8 mouse cellular contexts compared by ENCODE assay signal in the genomic region with DNA sequence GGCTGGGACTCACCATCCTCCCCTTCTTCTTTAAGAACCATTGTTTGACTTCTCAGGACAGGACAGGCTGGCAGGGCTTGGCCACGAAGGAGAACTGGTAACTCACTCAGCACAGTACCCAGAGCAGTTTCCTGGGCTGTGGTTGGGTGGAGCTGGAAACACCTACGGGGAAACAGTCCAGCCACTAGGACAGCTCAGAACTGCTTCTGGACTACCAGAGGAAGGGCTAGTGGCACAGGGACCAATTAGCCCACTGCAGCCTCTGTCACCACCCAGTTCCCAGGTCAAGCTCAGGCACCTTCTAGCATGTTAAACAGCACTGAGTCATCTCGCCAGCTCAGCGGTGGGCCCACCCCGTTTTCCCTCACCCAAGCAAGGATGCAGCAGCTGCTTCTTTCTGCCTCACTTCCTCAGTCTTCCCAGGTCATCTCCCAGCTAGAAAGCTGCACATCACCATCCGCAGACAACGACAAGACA. TPM values are rescaled to one million over a fixed set of nuclear protein-coding genes. Genes with fewer than 3 reads are reported as not detected.
DNase-seq lines count a peak whose midpoint lies in the region; ATAC-seq lines count a peak whose summit lies in the region.

No protein-coding gene starts in this region.

- no peak overlapping the region for H3K4me2 ChIP-seq in kidney, embryonic 15.5 days
- H3K4me2 ChIP-seq in kidney, embryonic 16.5 days (replicated peaks; ENCODE audit: low read depth, low read length) = no peak overlapping the region
- no peak overlapping the region for H3K4me2 ChIP-seq in forebrain, embryonic 15.5 days (replicated peaks)

- 0 out of 2 replicates have a peak, but pooled peaks have one; percentile 31 for ATAC-seq in kidney, embryonic 15.5 days (replicated peaks; ENCODE audit: low FRiP score)
- no peak for ATAC-seq in kidney, embryonic 16.5 days (ENCODE audit: low FRiP score, low TSS enrichment)
- peak; percentile 21 for ATAC-seq in CD4-positive, CD25-positive, alpha-beta regulatory T cell, adult 4 months
- no peak for ATAC-seq in forebrain, embryonic 15.5 days (replicated peaks)
- ATAC-seq in megakaryocyte, adult 5-6 weeks (ENCODE audit: poor library complexity, severe bottlenecking) = peak; percentile 66
- ATAC-seq in erythroblast, adult 5-6 weeks (replicated peaks; ENCODE audit: low FRiP score, poor library complexity, severe bottlenecking) = no peak

- intact Hi-C loops in gastrocnemius, postnatal 14 days (cut with DNase I; ENCODE audit: low total_unique reads) = no loop called here

- H3K4me3 ChIP-seq in kidney, embryonic 15.5 days (replicated peaks) = no peak overlapping the region
- H3K4me3 ChIP-seq in kidney, embryonic 16.5 days (ENCODE audit: low read length) = no peak overlapping the region
- H3K4me3 ChIP-seq in forebrain, embryonic 15.5 days = no peak overlapping the region

- H3K9me3 ChIP-seq in kidney, embryonic 15.5 days (replicated peaks) = no peaks in the 10 kb centered on the region
- no peaks in the 10 kb centered on the region for H3K9me3 ChIP-seq in kidney, embryonic 16.5 days (ENCODE audit: low read length)
- H3K9me3 ChIP-seq in forebrain, embryonic 15.5 days = no peaks in the 10 kb centered on the region

- no peak overlapping the region for H3K9ac ChIP-seq in kidney, embryonic 15.5 days
- no peak overlapping the region for H3K9ac ChIP-seq in kidney, embryonic 16.5 days (replicated peaks; ENCODE audit: low read length)
- H3K9ac ChIP-seq in forebrain, embryonic 15.5 days (replicated peaks) = no peak overlapping the region

- DNase-seq in gastrocnemius, postnatal 14 days = no peak
- DNase-seq in thymus, adult 18-20 months = no peak

- H3K4me1 ChIP-seq in kidney, embryonic 15.5 days = peaks cover 59% of the 10 kb centered on the region
- peaks cover 47% of the 10 kb centered on the region for H3K4me1 ChIP-seq in kidney, embryonic 16.5 days (ENCODE audit: insufficient read depth, low read length)
- H3K4me1 ChIP-seq in forebrain, embryonic 15.5 days = peaks cover 50% of the 10 kb centered on the region

- WGBS in kidney, embryonic 15.5 days = 55% methylated on average over 7 of the region's 7 CpGs
- 46% methylated on average over 7 of the region's 7 CpGs for WGBS in kidney, embryonic 16.5 days
- WGBS in forebrain, embryonic 15.5 days = 72% methylated on average over 7 of the region's 7 CpGs

- peak overlapping the region; percentile 69 for H3K27ac ChIP-seq in kidney, embryonic 15.5 days
- H3K27ac ChIP-seq in kidney, embryonic 16.5 days (ENCODE audit: low read length) = no peak overlapping the region
- peak overlapping the region; percentile 71; the same call in 1 of the 2 replicates for H3K27ac ChIP-seq in forebrain, embryonic 15.5 days (replicated peaks)

- H3K36me3 ChIP-seq in kidney, embryonic 15.5 days = no peaks in the 10 kb centered on the region
- H3K36me3 ChIP-seq in kidney, embryonic 16.5 days (ENCODE audit: insufficient read depth, low read length) = no peaks in the 10 kb centered on the region
- H3K36me3 ChIP-seq in forebrain, embryonic 15.5 days = no peaks in the 10 kb centered on the region

- no peaks in the 10 kb centered on the region for H3K27me3 ChIP-seq in kidney, embryonic 15.5 days
- H3K27me3 ChIP-seq in kidney, embryonic 16.5 days (ENCODE audit: insufficient read depth, low read length) = no peaks in the 10 kb centered on the region
- no peaks in the 10 kb centered on the region for H3K27me3 ChIP-seq in forebrain, embryonic 15.5 days

RNA-seq across cellular contexts. Expression of a gene that starts 35.7 kb away (rescaled TPM):
- 16.4 and 16.5 TPM in 2 replicates for polyA plus RNA-seq in kidney, embryonic 15.5 days (2015; fragmentation: Nextera tagmentation; extraction: Ambion mirVana)
- 17.9 and 18.2 TPM in 2 replicates for polyA plus RNA-seq in kidney, embryonic 16.5 days (2015; fragmentation: Nextera tagmentation; extraction: Ambion mirVana)
- polyA plus RNA-seq in CD4-positive, CD25-positive, alpha-beta regulatory T cell, adult 4 months (2017; shearing (Covaris generic)) = 10 to 100 TPM; 34.7 to 59.5 TPM
- 32.3 and 34.6 TPM in 2 replicates for polyA plus RNA-seq in forebrain, embryonic 15.5 days (2015; fragmentation: Nextera tagmentation; extraction: Ambion mirVana)
- total RNA-seq in megakaryocyte, adult 5-6 weeks (2015) = 15.9 and 21.9 TPM in 2 replicates
- total RNA-seq in megakaryocyte, adult 5-6 weeks (2017) = 84.3 and 87.5 TPM in 2 replicates
- 10 to 100 TPM; 23.3 to 31.2 TPM for total RNA-seq in gastrocnemius, postnatal 14 days (2021)
- 2.7 and 6.0 TPM in 2 replicates for total RNA-seq in erythroblast, adult 5-6 weeks (2015; ENCODE audit: low replicate concordance)
- total RNA-seq in erythroblast, adult 5-6 weeks (2017; ENCODE audit: low replicate concordance) = 3.6 and 14.4 TPM in 2 replicates

Comparison
In these comparisons a context has a peak if more than half of its experiments do, and no peak if none do; other contexts are left out.
1. ATAC-seq: peak in kidney, embryonic 15.5 days (single experiment), CD4-positive, CD25-positive, alpha-beta regulatory T cell, adult 4 months (single experiment) and megakaryocyte, adult 5-6 weeks (single experiment); none in kidney, embryonic 16.5 days (single experiment), forebrain, embryonic 15.5 days (single experiment) and erythroblast, adult 5-6 weeks (single experiment).